30 mouse cellular contexts compared by ENCODE assay signal in genomic region chr11:60136491-60136890, GRCm38 (mm10). TPM values are rescaled to one million over a fixed set of nuclear protein-coding genes. Genes with fewer than 3 reads are reported as not detected.
DNase-seq lines count a peak whose midpoint lies in the region; ATAC-seq and TF ChIP-seq lines count a peak whose summit lies in the region.
"Had no signal": no experiment of that assay in that cellular context is flagged by ENCODE, and none has a peak within 500 bp of the region (broad histone marks: within the 10 kb centered on the region; RNA-seq: fewer than 3 reads in every experiment).

No protein-coding gene starts in this region.

- peaks cover 58% of the 10 kb centered on the region for H3K4me1 ChIP-seq in heart, postnatal 0 days (ENCODE audit: control insufficient read depth, insufficient read depth)
- H3K4me1 ChIP-seq in heart, embryonic 10.5 days, result peaks cover 90% of the 10 kb centered on the region

- no peak for TF ChIP-seq EP300 in heart, postnatal 0 days (IDR thresholded peaks at IDR 0.05; ENCODE audit: low read depth)

- no peak for TF ChIP-seq CTCF in gastrocnemius, adult 2 months (IDR thresholded peaks at IDR 0.05)
- TF ChIP-seq CTCF in heart, postnatal 0 days (IDR thresholded peaks at IDR 0.05; ENCODE audit: low read depth), result no peak

- ATAC-seq in heart, postnatal 0 days (ENCODE audit: insufficient read depth, low read depth), result 0 out of 2 replicates have a peak, but pooled peaks have one; percentile 42
- ATAC-seq: forebrain, embryonic 15.5 days; hindbrain, embryonic 16.5 days; intestine, embryonic 15.5 days; Patski had no signal

- no peaks in the 10 kb centered on the region for H3K9me3 ChIP-seq in heart, postnatal 0 days (replicated peaks; ENCODE audit: control insufficient read depth, low read length)
- H3K9me3 ChIP-seq in heart, embryonic 10.5 days, result no peaks in the 10 kb centered on the region
- H3K9me3 ChIP-seq: embryonic facial prominence, embryonic 10.5 days; embryonic facial prominence, embryonic 13.5 days; forebrain, embryonic 12.5 days; forebrain, embryonic 15.5 days; hindbrain, embryonic 10.5 days; hindbrain, embryonic 13.5 days; intestine, embryonic 15.5 days; kidney, embryonic 15.5 days had no signal

- H3K4me3 ChIP-seq in gastrocnemius, adult 2 months, result no peak overlapping the region
- H3K4me3 ChIP-seq in heart, postnatal 0 days (ENCODE audit: low read depth, low read length), result no peak overlapping the region
- no peak overlapping the region for H3K4me3 ChIP-seq in heart, embryonic 10.5 days
- H3K4me3 ChIP-seq: embryonic facial prominence, embryonic 10.5 days; embryonic facial prominence, embryonic 13.5 days; erythroblast, embryonic 14.5 days; forebrain, embryonic 12.5 days; forebrain, embryonic 15.5 days; hindbrain, embryonic 10.5 days; hindbrain, embryonic 13.5 days; intestine, embryonic 15.5 days; kidney, embryonic 15.5 days had no signal

- H3K36me3 ChIP-seq in heart, postnatal 0 days (replicated peaks; ENCODE audit: control insufficient read depth, insufficient read depth, low read length), result no peaks in the 10 kb centered on the region
- 0 out of 2 replicates have a peak, but pooled peaks cover 3% of the 10 kb centered on the region for H3K36me3 ChIP-seq in heart, embryonic 10.5 days
- H3K36me3 ChIP-seq: embryonic facial prominence, embryonic 13.5 days; forebrain, embryonic 12.5 days; forebrain, embryonic 15.5 days; hindbrain, embryonic 10.5 days; hindbrain, embryonic 13.5 days; intestine, embryonic 15.5 days; kidney, embryonic 15.5 days had no signal

- H3K27ac ChIP-seq in gastrocnemius, adult 2 months, result peak overlapping the region; percentile 83
- peak overlapping the region; percentile 54 for H3K27ac ChIP-seq in heart, postnatal 0 days (ENCODE audit: low read depth)
- H3K27ac ChIP-seq in heart, embryonic 10.5 days, result no peak overlapping the region
- H3K27ac ChIP-seq: embryonic facial prominence, embryonic 10.5 days; embryonic facial prominence, embryonic 13.5 days; forebrain, embryonic 12.5 days; forebrain, embryonic 15.5 days; hindbrain, embryonic 10.5 days; hindbrain, embryonic 13.5 days; intestine, embryonic 15.5 days; kidney, embryonic 15.5 days had no signal

- DNase-seq in gastrocnemius, adult 2 months, result peak; percentile 75
- DNase-seq in gastrocnemius, postnatal 4 days (ENCODE audit: low spot score in 2 of 2), result no peak
- DNase-seq in heart, adult 18-20 months, result peak; percentile 36 to 54
- no peak for DNase-seq in heart, postnatal 14 days
- peak; percentile 23 for DNase-seq in heart, postnatal 0 days (ENCODE audit: low spot score)
- no peak for DNase-seq in heart, embryonic 10.5 days (ENCODE audit: low spot score)
- peak; percentile 78 for DNase-seq in skeletal muscle tissue, adult 2 months (ENCODE audit: low read depth, low spot score)
- DNase-seq: adrenal gland, adult 2 months; adrenal gland, postnatal 14 days; B cell, adult 2 months; cerebellum, adult 11 months; cerebellum, adult 2 months; cerebellum, postnatal 10 days; cerebellum, postnatal 36 days; embryo, embryonic 11 days; heart, adult 11 months; kidney, adult 11 months; kidney, adult 8-10 months had no signal

- H3K27me3 ChIP-seq in heart, postnatal 0 days (ENCODE audit: control insufficient read depth, insufficient read depth, low read length), result no peaks in the 10 kb centered on the region
- no peaks in the 10 kb centered on the region for H3K27me3 ChIP-seq in heart, embryonic 10.5 days (ENCODE audit: insufficient read depth, poor library complexity, severe bottlenecking)
- H3K27me3 ChIP-seq: CH12.LX; embryonic facial prominence, embryonic 13.5 days; forebrain, embryonic 12.5 days; forebrain, embryonic 15.5 days; hindbrain, embryonic 13.5 days; intestine, embryonic 15.5 days; kidney, embryonic 15.5 days; Patski had no signal

- 71% methylated on average over 1 of the region's 1 CpGs for WGBS in heart, postnatal 0 days
- WGBS in heart, embryonic 10.5 days, result 88% methylated on average over 1 of the region's 1 CpGs

- intact Hi-C loops in gastrocnemius, adult 2 months (cut with DNase I), result no loop called here
- intact Hi-C loops in heart, postnatal 14 days (cut with DNase I), result loop anchor here (5.0 kb wide), 1 partner anchor 36 kb away; no protein-coding TSS in a partner anchor

- no peak overlapping the region for H3K9ac ChIP-seq in heart, postnatal 0 days (replicated peaks; ENCODE audit: low read depth, low read length)
- H3K9ac ChIP-seq: embryonic facial prominence, embryonic 13.5 days; forebrain, embryonic 12.5 days; forebrain, embryonic 15.5 days; hindbrain, embryonic 13.5 days; intestine, embryonic 15.5 days; kidney, embryonic 15.5 days had no signal

- H3K4me2 ChIP-seq in heart, postnatal 0 days (ENCODE audit: low read depth, low read length), result no peak overlapping the region
- H3K4me2 ChIP-seq: embryonic facial prominence, embryonic 13.5 days; forebrain, embryonic 12.5 days; forebrain, embryonic 15.5 days; hindbrain, embryonic 13.5 days; intestine, embryonic 15.5 days; kidney, embryonic 15.5 days had no signal

RNA-seq across cellular contexts. Expression of gene Rai1, which starts 31.7 kb away (rescaled TPM):
- total RNA-seq in gastrocnemius, adult 2 months (2021), result 10 to 100 TPM; 23.8 to 27.3 TPM
- total RNA-seq in gastrocnemius, postnatal 4 days (2021), result 10 to 100 TPM; 41.7 to 44.6 TPM
- total RNA-seq in heart, adult 18-20 months (2021), result 10 to 100 TPM; 18.0 to 23.0 TPM
- total RNA-seq in heart, postnatal 14 days (2021), result 10 to 100 TPM; 32.6 to 33.1 TPM
- 22.5 and 28.1 TPM in 2 replicates for total RNA-seq in heart, postnatal 0 days (2014; rRNA removed; ENCODE audit: low replicate concordance)
- polyA plus RNA-seq in heart, postnatal 0 days (2015; fragmentation: Nextera tagmentation; extraction: Ambion mirVana), result 9.1 and 10.2 TPM in 2 replicates
- 21.2 and 32.5 TPM in 2 replicates for polyA plus RNA-seq in heart, embryonic 10.5 days (2016; fragmentation: Nextera tagmentation; extraction: Ambion mirVana)

Comparison
In these comparisons a context has a peak if more than half of its experiments do, and no peak if none do; other contexts are left out.
1. DNase-seq: peak in gastrocnemius, adult 2 months (single experiment), heart, adult 18-20 months (2 of 2), heart, postnatal 0 days (single experiment) and skeletal muscle tissue, adult 2 months (single experiment); none in gastrocnemius, postnatal 4 days (0 of 2), heart, postnatal 14 days (0 of 2) and heart, embryonic 10.5 days (single experiment).